Mouse (Mus musculus) 3T3-L1 (cell line): ENCODE measurements at regions not wholly inside any gene's neighbourhood (a gene's known extent, or its start where the extent isn't known, plus 50 kb on each side); places are given as distances from the start of the nearest gene placed in this dataset.

ENCODE experiments used
- DNase-seq: peaks from one replicate; pipeline ENCODE4 v3.0.0-alpha.2; 2015; ENCODE audit warnings: low read depth, low spot score

GRCm38 (mm10) chr10:99902280-99903231 lies 112.9 kb upstream of the Kitl start:
- DNase-seq: no peak

GRCm38 (mm10) chr10:99900955-99901835 lies 114.2 kb upstream of the Kitl start:
- no peak for DNase-seq

- DNase-seq: no peak
These were observed 121.4 kb upstream of the Kitl start for GRCm38 (mm10) chr10:99893999-99894398.

GRCm38 (mm10) chr10:99891899-99892298 lies 123.5 kb upstream of the Kitl start:
- DNase-seq: no peak

GRCm38 (mm10) chr10:99881901-99882300 lies 122.4 kb upstream of the Csl start:
- DNase-seq: no peak

GRCm38 (mm10) chr10:99879362-99879761 lies 119.9 kb upstream of the Csl start:
- DNase-seq: no peak

- no peak for DNase-seq
These were observed 105.3 kb upstream of the Csl start for GRCm38 (mm10) chr10:99864711-99865110.

- no peak for DNase-seq
These were observed 101.0 kb upstream of the Csl start for GRCm38 (mm10) chr10:99860322-99861089.

GRCm38 (mm10) chr10:99844110-99844509 lies 84.7 kb upstream of the Csl start:
- no peak for DNase-seq

- no peak for DNase-seq
These were observed 81.8 kb upstream of the Csl start for GRCm38 (mm10) chr10:99841167-99841843.

GRCm38 (mm10) chr10:99840179-99840876 lies 80.9 kb upstream of the Csl start:
- DNase-seq: no peak

- DNase-seq: no peak
These were observed 77.5 kb upstream of the Csl start for GRCm38 (mm10) chr10:99836835-99837412.

GRCm38 (mm10) chr10:99834905-99835633 lies 75.6 kb upstream of the Csl start:
- DNase-seq: peak; percentile 13

GRCm38 (mm10) chr10:99829974-99830373 lies 70.5 kb upstream of the Csl start:
- no peak for DNase-seq

- DNase-seq: no peak
These were observed 68.0 kb upstream of the Csl start for GRCm38 (mm10) chr10:99827476-99827875.

- DNase-seq: no peak
These were observed 66.4 kb upstream of the Csl start for GRCm38 (mm10) chr10:99825881-99826280.

- DNase-seq: no peak
These were observed 52.7 kb upstream of the Csl start for GRCm38 (mm10) chr10:99812069-99812650.

- DNase-seq: no peak
These were observed 52.0 kb upstream of the Csl start for GRCm38 (mm10) chr10:99811430-99811829.
